Mouse (Mus musculus): ENCODE data around the gene Olfr1446. TPM values are rescaled to one million over a fixed set of nuclear protein-coding genes. Genes with fewer than 3 reads are reported as not detected.

The Olfr1446 gene
- polyA plus RNA-seq, 2 experiments: not detected

DNA sequence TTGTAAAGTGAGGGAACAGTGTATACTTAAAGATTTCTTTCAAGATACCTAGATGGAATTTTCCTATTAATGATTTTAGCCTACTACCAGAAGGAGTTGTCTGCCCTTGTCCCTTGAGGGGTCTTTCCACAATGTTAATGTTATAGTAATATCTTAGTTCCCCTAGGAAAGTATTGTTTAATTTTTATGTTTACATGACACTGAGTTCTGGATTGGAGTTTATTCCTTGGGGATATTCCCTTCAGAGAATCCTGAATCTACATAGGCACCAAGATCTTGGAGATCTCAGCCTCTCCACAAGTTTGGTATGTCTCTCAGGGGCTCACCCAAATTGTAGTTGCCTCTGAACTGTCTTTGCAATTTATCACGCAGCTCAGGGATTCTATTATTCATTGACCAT lies 36.3 kb downstream of the Olfr1446 start, which contains the start of gene Olfr1444:
Olfr1444 (plus strand) TSS at position 301 of the 400 bp plus-strand sequence.
- Histone ChIP-seq H3K9me3 (ENCODE audit: control insufficient read depth, low read length) (no peaks in the 10 kb centered on the region), H3K27ac (replicated peaks; ENCODE audit: low read depth, low read length) (no peak within 1 kb of the TSS), H3K4me3 (replicated peaks; ENCODE audit: low read length) (no peak within 1 kb of the TSS), H3K9ac (ENCODE audit: low read depth, low read length, severe bottlenecking) (no peak within 1 kb of the TSS), H3K27me3 (ENCODE audit: control insufficient read depth, insufficient read depth, low read length) (no peaks in the 10 kb centered on the region), H3K4me1 (ENCODE audit: control insufficient read depth, insufficient read depth, low read length) (no peaks in the 10 kb centered on the region), H3K36me3 (ENCODE audit: control insufficient read depth, insufficient read depth, low read length) (no peaks in the 10 kb centered on the region), H3K4me2 (replicated peaks; ENCODE audit: low read depth, low read length, severe bottlenecking) (no peak within 1 kb of the TSS)
- ATAC-seq (ENCODE audit: low FRiP score, low read depth): no peak
- DNase-seq (ENCODE audit: low spot score): no peak
- TF ChIP-seq POLR2A (IDR thresholded peaks at IDR 0.05; ENCODE audit: borderline replicate concordance, extremely low read depth, insufficient read depth, insufficient read length): no peak
- 54% methylated on average over 1 of the region's 1 CpGs for WGBS

DNA sequence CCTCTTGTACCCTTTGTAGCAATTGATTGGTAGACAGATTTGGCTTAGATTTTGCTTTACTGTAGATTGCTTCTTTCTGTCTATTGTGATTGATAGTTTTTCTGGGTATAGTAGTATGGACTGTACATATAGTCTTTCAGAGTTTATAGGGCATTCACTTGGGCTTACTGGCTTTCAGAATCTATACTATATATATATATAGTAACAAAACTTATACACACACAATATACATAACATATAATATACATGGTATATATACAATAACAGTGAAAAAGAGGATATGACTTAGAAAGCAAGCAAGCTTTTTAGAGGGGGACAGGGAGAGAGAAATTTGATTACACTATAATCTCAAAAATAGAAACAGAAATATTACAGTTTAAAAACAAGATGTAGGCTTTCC lies 46.9 kb downstream of the Olfr1446 start, which contains the start of gene Gm5244:
Gm5244 (plus strand) TSS at position 301 of the 400 bp plus-strand sequence.
- Histone ChIP-seq H3K27ac (replicated peaks; ENCODE audit: low read depth, low read length) (no peak within 1 kb of the TSS), H3K9me3 (ENCODE audit: control insufficient read depth, low read length) (no peaks in the 10 kb centered on the region), H3K4me1 (ENCODE audit: control insufficient read depth, insufficient read depth, low read length) (no peaks in the 10 kb centered on the region), H3K4me2 (replicated peaks; ENCODE audit: low read depth, low read length, severe bottlenecking) (no peak within 1 kb of the TSS), H3K9ac (ENCODE audit: low read depth, low read length, severe bottlenecking) (no peak within 1 kb of the TSS), H3K4me3 (replicated peaks; ENCODE audit: low read length) (no peak within 1 kb of the TSS), H3K27me3 (ENCODE audit: control insufficient read depth, insufficient read depth, low read length) (no peaks in the 10 kb centered on the region), H3K36me3 (ENCODE audit: control insufficient read depth, insufficient read depth, low read length) (no peaks in the 10 kb centered on the region)
- no peak for ATAC-seq (ENCODE audit: low FRiP score, low read depth)
- no peak for TF ChIP-seq POLR2A (IDR thresholded peaks at IDR 0.05; ENCODE audit: borderline replicate concordance, extremely low read depth, insufficient read depth, insufficient read length)
- no peak for DNase-seq (ENCODE audit: low spot score)

DNA sequence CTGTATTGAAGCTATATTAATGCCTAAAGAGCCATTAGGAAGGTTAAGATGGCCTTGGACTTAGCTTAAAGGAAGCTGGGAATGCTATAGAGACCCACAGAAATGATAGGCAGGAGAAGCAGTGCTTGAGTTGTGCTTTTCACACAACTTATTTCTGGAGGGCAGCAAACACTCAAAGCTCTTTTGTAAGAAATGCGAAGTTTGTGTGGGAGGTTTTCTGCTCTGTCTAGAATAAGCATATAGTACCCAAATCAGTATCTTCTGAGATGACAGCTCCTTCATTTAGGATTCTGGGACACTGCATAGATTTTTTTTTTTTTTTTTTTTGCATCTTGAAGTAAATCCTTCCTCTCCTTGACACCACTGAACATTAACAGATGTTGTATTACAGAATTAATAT lies 54.8 kb downstream of the Olfr1446 start:
- no peak overlapping the region for H3K4me2 ChIP-seq (replicated peaks; ENCODE audit: low read depth, low read length, severe bottlenecking)
- H3K36me3 ChIP-seq (ENCODE audit: control insufficient read depth, insufficient read depth, low read length): no peaks in the 10 kb centered on the region
- WGBS: 84% methylated on average over 1 of the region's 1 CpGs
- no peaks in the 10 kb centered on the region for H3K9me3 ChIP-seq (ENCODE audit: control insufficient read depth, low read length)
- TF ChIP-seq POLR2A (IDR thresholded peaks at IDR 0.05; ENCODE audit: borderline replicate concordance, extremely low read depth, insufficient read depth, insufficient read length): no peak
- no peak overlapping the region for H3K4me3 ChIP-seq (replicated peaks; ENCODE audit: low read length)
- no peaks in the 10 kb centered on the region for H3K4me1 ChIP-seq (ENCODE audit: control insufficient read depth, insufficient read depth, low read length)
- no peak for DNase-seq (ENCODE audit: low spot score)
- ATAC-seq (ENCODE audit: low FRiP score, low read depth): no peak
- no peak overlapping the region for H3K9ac ChIP-seq (ENCODE audit: low read depth, low read length, severe bottlenecking)
- H3K27ac ChIP-seq (replicated peaks; ENCODE audit: low read depth, low read length): no peak overlapping the region
- H3K27me3 ChIP-seq (ENCODE audit: control insufficient read depth, insufficient read depth, low read length): no peaks in the 10 kb centered on the region

Other genes starting within 250 kb of the Olfr1446 start
- gene Olfr1442, start 223.1 kb downstream of the Olfr1446 start, polyA plus RNA-seq (2012; rRNA removed): not detected in 2 replicates
- not detected in 2 replicates for gene Olfr1442, start 223.1 kb downstream of the Olfr1446 start, polyA plus RNA-seq (2014; fragmentation: Nextera tagmentation; extraction: Ambion mirVana)
- not detected in 2 replicates for gene Olfr1443, start 215.4 kb downstream of the Olfr1446 start, polyA plus RNA-seq (2012; rRNA removed)
- not detected in 2 replicates for gene Olfr1443, start 215.4 kb downstream of the Olfr1446 start, polyA plus RNA-seq (2014; fragmentation: Nextera tagmentation; extraction: Ambion mirVana)
- not detected in 2 replicates for gene Keg1, start 197.7 kb downstream of the Olfr1446 start, polyA plus RNA-seq (2012; rRNA removed)
- gene Keg1, start 197.7 kb downstream of the Olfr1446 start, polyA plus RNA-seq (2014; fragmentation: Nextera tagmentation; extraction: Ambion mirVana): not detected in 2 replicates
- gene Cntf, start 127.9 kb downstream of the Olfr1446 start, polyA plus RNA-seq (2012; rRNA removed): 1.7 and 2.6 TPM in 2 replicates
- gene Cntf, start 127.9 kb downstream of the Olfr1446 start, polyA plus RNA-seq (2014; fragmentation: Nextera tagmentation; extraction: Ambion mirVana): 0.22 and 0.66 TPM in 2 replicates
- gene Zfp91, start 97.4 kb downstream of the Olfr1446 start, polyA plus RNA-seq (2012; rRNA removed): 28.5 and 30.4 TPM in 2 replicates
- gene Zfp91, start 97.4 kb downstream of the Olfr1446 start, polyA plus RNA-seq (2014; fragmentation: Nextera tagmentation; extraction: Ambion mirVana): 10.3 and 11.5 TPM in 2 replicates
- gene Lpxn, start 97.3 kb downstream of the Olfr1446 start, polyA plus RNA-seq (2012; rRNA removed): 4.0 and 4.1 TPM in 2 replicates
- 3.7 and 4.8 TPM in 2 replicates for gene Lpxn, start 97.3 kb downstream of the Olfr1446 start, polyA plus RNA-seq (2014; fragmentation: Nextera tagmentation; extraction: Ambion mirVana)
- gene Gm5244, start 46.8 kb downstream of the Olfr1446 start, polyA plus RNA-seq (2012; rRNA removed): not detected in 2 replicates
- not detected in 2 replicates for gene Gm5244, start 46.8 kb downstream of the Olfr1446 start, polyA plus RNA-seq (2014; fragmentation: Nextera tagmentation; extraction: Ambion mirVana)
- not detected in 2 replicates for gene Olfr1444, start 36.2 kb downstream of the Olfr1446 start, polyA plus RNA-seq (2012; rRNA removed)
- not detected in 2 replicates for gene Olfr1444, start 36.2 kb downstream of the Olfr1446 start, polyA plus RNA-seq (2014; fragmentation: Nextera tagmentation; extraction: Ambion mirVana)
- gene Olfr1445, start 9.7 kb downstream of the Olfr1446 start, polyA plus RNA-seq (2012; rRNA removed): not detected in 2 replicates
- not detected in 2 replicates for gene Olfr1445, start 9.7 kb downstream of the Olfr1446 start, polyA plus RNA-seq (2014; fragmentation: Nextera tagmentation; extraction: Ambion mirVana)
- gene Olfr1447, start 10.2 kb upstream of the Olfr1446 start, polyA plus RNA-seq (2012; rRNA removed): not detected in 2 replicates
- gene Olfr1447, start 10.2 kb upstream of the Olfr1446 start, polyA plus RNA-seq (2014; fragmentation: Nextera tagmentation; extraction: Ambion mirVana): not detected in 2 replicates
- not detected in 2 replicates for gene Olfr1448, start 30.9 kb upstream of the Olfr1446 start, polyA plus RNA-seq (2012; rRNA removed)
- gene Olfr1448, start 30.9 kb upstream of the Olfr1446 start, polyA plus RNA-seq (2014; fragmentation: Nextera tagmentation; extraction: Ambion mirVana): not detected in 2 replicates
- gene Olfr1449, start 37.3 kb upstream of the Olfr1446 start, polyA plus RNA-seq (2012; rRNA removed): not detected in 2 replicates
- not detected in 2 replicates for gene Olfr1449, start 37.3 kb upstream of the Olfr1446 start, polyA plus RNA-seq (2014; fragmentation: Nextera tagmentation; extraction: Ambion mirVana)
- not detected in 2 replicates for gene Olfr1450, start 56.7 kb upstream of the Olfr1446 start, polyA plus RNA-seq (2012; rRNA removed)
- not detected in 2 replicates for gene Olfr1450, start 56.7 kb upstream of the Olfr1446 start, polyA plus RNA-seq (2014; fragmentation: Nextera tagmentation; extraction: Ambion mirVana)
- not detected in 2 replicates for gene Olfr1451, start 101.5 kb upstream of the Olfr1446 start, polyA plus RNA-seq (2012; rRNA removed)
- gene Olfr1451, start 101.5 kb upstream of the Olfr1446 start, polyA plus RNA-seq (2014; fragmentation: Nextera tagmentation; extraction: Ambion mirVana): not detected in 2 replicates
- not detected in 2 replicates for gene Olfr1453, start 134.8 kb upstream of the Olfr1446 start, polyA plus RNA-seq (2012; rRNA removed)
- gene Olfr1453, start 134.8 kb upstream of the Olfr1446 start, polyA plus RNA-seq (2014; fragmentation: Nextera tagmentation; extraction: Ambion mirVana): not detected in 2 replicates
- gene Olfr1454, start 167.1 kb upstream of the Olfr1446 start, polyA plus RNA-seq (2012; rRNA removed): not detected in 2 replicates
- not detected in 2 replicates for gene Olfr1454, start 167.1 kb upstream of the Olfr1446 start, polyA plus RNA-seq (2014; fragmentation: Nextera tagmentation; extraction: Ambion mirVana)
- gene Olfr1457, start 204.4 kb upstream of the Olfr1446 start, polyA plus RNA-seq (2012; rRNA removed): not detected in 2 replicates
- not detected in 2 replicates for gene Olfr1457, start 204.4 kb upstream of the Olfr1446 start, polyA plus RNA-seq (2014; fragmentation: Nextera tagmentation; extraction: Ambion mirVana)
- gene Olfr1458, start 213.3 kb upstream of the Olfr1446 start, polyA plus RNA-seq (2012; rRNA removed): not detected in 2 replicates
- gene Olfr1458, start 213.3 kb upstream of the Olfr1446 start, polyA plus RNA-seq (2014; fragmentation: Nextera tagmentation; extraction: Ambion mirVana): not detected in 2 replicates